Mouse (Mus musculus) layer of hippocampus, postnatal 36 days (tissue): ENCODE measurements around the gene Fermt3. TPM values are rescaled to one million over a fixed set of nuclear protein-coding genes. Genes with fewer than 3 reads are reported as not detected.

Experiments used
- DNase-seq, 2 experiments: peaks; one replicate each; pipeline ENCODE4 v3.0.0; 2022
- total RNA-seq, 2 experiments: library from RNA; stranded (reverse); gene quantifications; 2 replicates each; pipeline ENCODE4 v1.2.3; 2021

Fermt3 gene
- total RNA-seq, 2 experiments from 2014 or later, result 3.9 to 5.0 TPM

GRCm38 (mm10) chr19:6971644-6972043 lies 47.6 kb downstream of the Fermt3 start:
- DNase-seq, result no peak

- no peak for DNase-seq
These were observed 48.7 kb downstream of the Fermt3 start for GRCm38 (mm10) chr19:6970460-6971085.

GRCm38 (mm10) chr19:6969665-6970381 lies 49.4 kb downstream of the Fermt3 start:
- no peak for DNase-seq

- DNase-seq, result no peak
These were observed 50.0 kb downstream of the Fermt3 start for GRCm38 (mm10) chr19:6969291-6969664.

- no peak for DNase-seq
These were observed 50.6 kb downstream of the Fermt3 start for GRCm38 (mm10) chr19:6968491-6969271.

- no peak for DNase-seq
These were observed 62.8 kb downstream of the Fermt3 start for GRCm38 (mm10) chr19:6956461-6956860.

GRCm38 (mm10) chr19:6955424-6955823 lies 63.8 kb downstream of the Fermt3 start:
- DNase-seq, result no peak

GRCm38 (mm10) chr19:6954046-6954445 lies 65.2 kb downstream of the Fermt3 start:
- DNase-seq, result no peak

GRCm38 (mm10) chr19:6952712-6953037 lies 66.6 kb downstream of the Fermt3 start:
- no peak for DNase-seq

- DNase-seq, result peak; percentile 67 to 76
These were observed 67.1 kb downstream of the Fermt3 start for GRCm38 (mm10) chr19:6951994-6952711.

GRCm38 (mm10) chr19:6951381-6951968 lies 67.8 kb downstream of the Fermt3 start:
- DNase-seq, result peak; percentile 94 to 95

- DNase-seq, result peak; percentile 64 to 76
These were observed 68.6 kb downstream of the Fermt3 start for GRCm38 (mm10) chr19:6950613-6951153.

- DNase-seq, result no peak
These were observed 69.3 kb downstream of the Fermt3 start for GRCm38 (mm10) chr19:6949951-6950350.

GRCm38 (mm10) chr19:6949532-6949931 lies 69.7 kb downstream of the Fermt3 start:
- DNase-seq, result no peak

Other genes starting within 250 kb of the Fermt3 start
- gene Rps6ka4, start 178.8 kb downstream of the Fermt3 start, total RNA-seq, result 10 to 100 TPM; 34.6 to 36.0 TPM
- 1 to 10 TPM; 10.0 TPM for gene Ccdc88b, start 161.3 kb downstream of the Fermt3 start, total RNA-seq
- gene Trmt112, start 109.8 kb downstream of the Fermt3 start, total RNA-seq, result 10 to 100 TPM; 46.5 to 48.1 TPM
- gene Prdx5, start 109.4 kb downstream of the Fermt3 start, total RNA-seq, result 100 to 1,000 TPM; 368 to 411 TPM
- gene Esrra, start 97.7 kb downstream of the Fermt3 start, total RNA-seq, result 10 to 100 TPM; 57.0 to 59.8 TPM
- 10 to 100 TPM; 12.2 to 13.7 TPM for gene Catsperz, start 94.1 kb downstream of the Fermt3 start, total RNA-seq
- 10 to 100 TPM; 19.8 to 21.7 TPM for gene Kcnk4, start 85.0 kb downstream of the Fermt3 start, total RNA-seq
- 10 to 100 TPM; 36.4 to 40.3 TPM for gene Bad, start 77.6 kb downstream of the Fermt3 start, total RNA-seq
- gene Gpr137, start 77.0 kb downstream of the Fermt3 start, total RNA-seq, result 100 to 1,000 TPM in 1 of 2 experiments, 10 to 100 TPM in 1; 96.0 to 104 TPM
- 10 to 100 TPM; 63.1 to 69.8 TPM for gene Ppp1r14b, start 44.5 kb downstream of the Fermt3 start, total RNA-seq
- gene Plcb3, start 43.0 kb downstream of the Fermt3 start, total RNA-seq, result 10 to 100 TPM; 13.8 to 14.2 TPM
- gene Fkbp2, start 39.0 kb downstream of the Fermt3 start, total RNA-seq, result 100 to 1,000 TPM in 1 of 2 experiments, 10 to 100 TPM in 1; 86.0 to 101 TPM
- gene Vegfb, start 31.8 kb downstream of the Fermt3 start, total RNA-seq, result 10 to 100 TPM; 81.5 to 82.6 TPM
- 10 to 100 TPM; 21.9 to 22.9 TPM for gene Dnajc4, start 26.9 kb downstream of the Fermt3 start, total RNA-seq
- gene Nudt22, start 23.4 kb downstream of the Fermt3 start, total RNA-seq, result 10 to 100 TPM; 13.8 to 14.3 TPM
- gene Trpt1, start 23.3 kb downstream of the Fermt3 start, total RNA-seq, result 10 to 100 TPM; 13.1 to 17.8 TPM
- gene Stip1, start 20.5 kb upstream of the Fermt3 start, total RNA-seq, result 100 to 1,000 TPM; 216 to 229 TPM
- gene Macrod1, start 37.3 kb upstream of the Fermt3 start, total RNA-seq, result 10 to 100 TPM; 20.4 to 22.2 TPM
- 10 to 100 TPM; 18.4 to 18.6 TPM for gene Flrt1, start 86.3 kb upstream of the Fermt3 start, total RNA-seq
- gene Otub1, start 186.8 kb upstream of the Fermt3 start, total RNA-seq, result 100 to 1,000 TPM; 282 to 286 TPM
- gene Cox8a, start 198.1 kb upstream of the Fermt3 start, total RNA-seq, result 1,000 to 10,000 TPM; 1,005 to 1,018 TPM
- gene Naa40, start 221.7 kb upstream of the Fermt3 start, total RNA-seq, result 10 to 100 TPM; 31.6 to 38.6 TPM
- 10 to 100 TPM; 17.5 to 18.7 TPM for gene Rcor2, start 247.9 kb upstream of the Fermt3 start, total RNA-seq